Mouse (Mus musculus): ENCODE data around the gene Rtcb. TPM values are rescaled to one million over a fixed set of nuclear protein-coding genes. Genes with fewer than 3 reads are reported as not detected.
A peak's percentile ranks its signal among the peaks of the same experiment; 100 is the strongest.

Gene Rtcb
- total RNA-seq (2015) (61.6 and 63.2 TPM in 2 replicates), total RNA-seq (2017) (177 and 178 TPM in 2 replicates)

DNA sequence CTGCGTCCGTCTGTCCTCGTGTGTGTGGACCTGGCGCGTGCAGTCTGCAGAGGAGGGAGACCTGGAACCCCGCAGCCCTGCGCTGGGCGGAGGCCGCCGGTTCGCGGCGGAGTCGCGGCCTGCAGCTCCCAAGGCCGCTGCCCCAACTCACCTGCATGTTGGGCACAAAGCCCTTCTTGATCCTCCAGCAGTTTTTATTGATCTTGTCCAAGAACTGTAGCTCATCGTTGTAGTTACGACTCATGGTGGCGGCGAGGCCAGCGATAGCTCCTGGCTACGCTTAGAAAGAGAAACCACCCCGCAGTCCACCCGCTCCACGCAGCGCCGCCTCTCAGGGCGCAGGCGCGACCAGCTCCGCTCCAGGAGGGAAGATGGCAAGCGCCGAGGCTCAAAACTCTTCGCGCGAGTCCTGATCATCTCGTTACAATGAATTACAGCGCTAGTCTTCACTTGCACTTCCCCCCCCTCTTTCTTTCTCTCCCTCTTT lies at the start of gene Rtcb:
TSS of gene Rtcb (minus strand) at position 360 of the 487 bp plus-strand sequence.
- ATAC-seq (replicated peaks; ENCODE audit: poor library complexity), result peak; percentile 98

- ATAC-seq (replicated peaks; ENCODE audit: poor library complexity), result no peak
Observed at GRCm38 (mm10) chr10:86006455-86006854, 48.8 kb upstream of the Rtcb start.

- ATAC-seq (replicated peaks; ENCODE audit: poor library complexity), result 0 out of 2 replicates have a peak, but pooled peaks have one; percentile 17
Observed at GRCm38 (mm10) chr10:86000447-86000846, 42.8 kb upstream of the Rtcb start.

GRCm38 (mm10) chr10:85994543-85995104 lies 37.0 kb upstream of the Rtcb start:
- no peak for ATAC-seq (replicated peaks; ENCODE audit: poor library complexity)

DNA sequence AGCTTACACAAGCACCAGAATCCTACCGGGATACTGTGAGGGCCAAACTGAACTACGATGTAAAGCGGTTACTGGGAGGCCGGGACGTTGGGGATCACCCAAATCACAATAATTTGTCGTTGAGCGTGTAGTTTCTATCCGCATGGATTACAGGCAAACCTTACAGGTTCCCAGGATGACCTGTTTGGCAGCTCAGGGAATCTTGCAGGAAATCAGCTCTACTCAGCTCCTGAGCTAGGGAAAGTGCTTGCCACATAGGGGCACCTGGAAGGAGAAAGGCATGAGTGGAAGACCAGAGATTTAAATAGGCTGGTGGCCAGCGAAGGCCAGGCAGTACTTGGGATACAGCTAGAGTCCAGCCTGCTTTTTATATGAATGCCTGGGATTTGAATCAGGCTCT lies 36.2 kb upstream of the Rtcb start:
- ATAC-seq (replicated peaks; ENCODE audit: poor library complexity), result no peak

DNA sequence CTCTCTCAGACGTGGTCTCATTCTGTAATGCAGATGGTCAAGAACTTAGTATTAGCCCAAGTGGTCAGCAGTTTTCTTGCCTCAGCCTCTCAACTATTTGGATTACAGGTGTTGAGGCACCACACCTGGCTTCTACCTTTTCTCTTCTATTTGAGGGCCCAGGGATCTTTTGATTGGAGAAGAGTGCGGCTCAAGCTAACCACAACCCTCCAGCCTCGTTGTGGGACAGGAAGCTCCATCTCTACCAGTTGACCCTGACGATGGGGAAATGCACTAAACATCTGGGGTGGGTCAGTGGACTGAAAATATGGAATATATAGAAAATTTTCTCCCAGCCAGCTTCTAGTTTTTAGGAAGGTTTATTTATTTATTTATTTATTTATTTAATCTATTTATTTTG lies 34.8 kb upstream of the Rtcb start:
- ATAC-seq (replicated peaks; ENCODE audit: poor library complexity), result peak; percentile 42; the same call in 1 of the 2 replicates

DNA sequence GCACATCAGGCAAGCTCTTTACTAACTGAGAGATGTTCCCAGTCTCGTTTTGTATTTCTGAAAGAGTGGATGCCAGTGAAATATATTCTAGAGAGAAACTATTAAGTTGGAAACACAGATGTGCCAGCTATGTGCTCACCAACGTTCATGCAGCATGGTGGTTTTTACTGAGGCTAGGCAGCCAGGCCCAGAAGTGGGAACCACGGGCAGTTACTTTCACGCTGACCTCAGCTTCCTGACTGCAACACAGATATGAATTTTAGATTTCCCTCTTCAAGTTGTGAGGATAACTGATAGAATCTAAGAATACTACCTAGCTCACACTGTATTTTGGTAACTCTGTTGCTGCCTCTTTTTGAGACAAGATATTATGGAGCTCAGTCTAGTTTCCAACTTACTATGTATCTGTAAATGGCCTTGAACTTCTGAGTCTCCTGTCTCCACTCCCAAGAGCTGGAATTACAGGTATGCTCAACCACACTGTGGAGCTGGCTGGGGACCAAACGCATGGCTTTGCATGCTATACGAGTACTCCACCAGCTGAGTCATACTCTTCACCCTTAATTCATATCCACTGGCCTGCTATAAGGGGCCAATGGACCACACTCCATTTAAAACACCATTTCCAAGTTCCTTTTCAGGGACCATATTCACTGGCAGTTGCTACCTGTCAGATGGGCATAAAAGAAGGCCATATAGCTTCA lies 31.9 kb upstream of the Rtcb start:
- ATAC-seq (replicated peaks; ENCODE audit: poor library complexity), result peak; percentile 65

DNA sequence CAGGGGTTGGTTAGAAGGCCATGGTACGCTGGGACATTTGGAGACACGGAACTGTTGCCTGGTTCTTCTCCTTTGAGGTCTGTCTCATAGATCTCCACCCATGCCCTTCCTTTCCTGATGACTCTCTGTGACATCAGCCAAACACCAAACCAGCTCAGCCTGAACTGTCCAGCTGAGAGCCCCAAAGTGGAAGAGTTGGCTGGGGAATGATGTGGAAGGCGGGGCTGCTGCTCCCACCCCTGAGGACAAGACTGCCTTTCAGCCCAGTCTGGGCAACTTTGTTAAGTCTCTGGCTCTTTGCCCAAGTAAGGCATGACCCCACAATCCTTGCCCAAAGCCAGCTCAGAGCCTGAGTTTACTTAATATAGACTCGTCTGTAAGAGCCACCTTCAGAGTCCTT lies 15.3 kb upstream of the Rtcb start:
- ATAC-seq (replicated peaks; ENCODE audit: poor library complexity), result no peak

DNA sequence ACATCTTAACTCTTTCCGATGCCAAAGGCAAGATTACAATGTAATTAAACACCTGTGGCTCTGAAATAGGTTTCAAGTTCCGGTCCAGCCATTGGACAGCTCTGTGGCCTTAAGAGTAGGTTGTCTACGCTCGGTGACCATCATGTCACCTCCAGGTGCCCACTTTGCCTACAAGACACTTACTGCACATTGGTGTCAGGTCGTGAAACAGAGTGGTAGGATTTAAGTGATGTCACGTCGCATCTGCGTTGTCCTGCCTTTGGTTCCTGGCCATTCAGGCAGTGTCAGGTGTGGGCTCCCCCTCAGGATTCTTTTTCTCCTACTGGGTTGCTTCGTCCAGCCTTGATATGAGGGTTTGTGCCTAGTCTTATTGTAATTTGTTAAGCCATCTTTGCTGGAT lies 14.2 kb upstream of the Rtcb start:
- ATAC-seq (replicated peaks; ENCODE audit: poor library complexity), result no peak

DNA sequence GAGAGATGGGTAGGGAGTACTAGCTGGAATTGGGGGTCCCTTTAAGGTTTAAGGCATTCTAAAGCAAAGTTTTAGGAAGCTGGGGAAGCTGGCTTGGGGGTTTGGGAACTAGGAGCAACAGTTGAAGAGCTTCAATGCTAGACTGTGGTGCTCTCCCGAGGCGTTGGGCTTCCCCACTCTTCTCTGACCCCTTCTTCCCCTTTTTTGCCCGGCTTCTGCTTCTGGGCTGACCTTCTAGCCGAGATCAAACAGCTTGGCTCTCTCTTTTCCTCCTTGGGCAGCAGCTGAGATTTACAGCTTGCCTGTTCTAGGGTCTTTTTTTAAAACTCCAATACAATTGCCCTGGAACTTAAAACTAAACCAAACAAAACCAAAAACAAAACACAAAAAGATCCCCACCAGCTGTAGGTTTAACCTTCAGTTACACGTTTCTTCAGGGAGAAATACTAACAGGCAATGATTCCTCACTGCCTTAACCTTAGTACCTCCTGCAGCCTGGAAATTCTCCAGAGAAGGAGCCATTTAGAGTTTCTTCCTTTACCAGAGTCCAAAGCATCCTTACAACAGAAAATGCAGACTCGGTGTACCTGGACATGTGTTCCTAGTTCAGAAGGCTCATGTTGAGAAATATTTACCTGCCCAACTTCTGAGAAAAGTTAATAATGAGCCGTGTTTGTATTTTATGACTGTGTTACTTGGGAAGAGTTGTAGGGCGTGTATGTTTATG lies 12.4 kb upstream of the Rtcb start:
- ATAC-seq (replicated peaks; ENCODE audit: poor library complexity), result peak; percentile 84

- ATAC-seq (replicated peaks; ENCODE audit: poor library complexity), result no peak
Observed at GRCm38 (mm10) chr10:85968731-85969130, 11.1 kb upstream of the Rtcb start.

GRCm38 (mm10) chr10:85968157-85968634 lies 10.6 kb upstream of the Rtcb start:
- peak; percentile 85 for ATAC-seq (replicated peaks; ENCODE audit: poor library complexity)

GRCm38 (mm10) chr10:85967411-85968156 lies 10.0 kb upstream of the Rtcb start:
- no peak for ATAC-seq (replicated peaks; ENCODE audit: poor library complexity)

DNA sequence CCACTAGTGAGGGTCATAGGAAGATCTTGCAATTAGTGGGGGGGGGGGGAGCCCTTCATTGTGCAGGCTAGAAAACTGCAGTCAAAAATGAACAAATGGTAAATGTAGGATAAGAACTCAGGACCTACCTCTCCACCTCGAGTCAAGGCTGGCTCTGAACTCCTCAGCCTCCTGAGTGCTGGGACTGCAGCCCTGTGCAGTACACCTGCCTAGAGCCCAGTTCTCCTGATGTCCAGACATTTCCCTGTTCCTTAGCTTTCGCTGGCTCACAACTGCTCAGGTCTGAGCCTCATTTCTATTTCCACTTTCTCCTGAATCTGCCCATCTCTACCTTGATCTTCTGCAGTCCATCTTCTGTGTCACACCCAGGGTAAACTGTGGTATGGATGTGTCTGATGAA lies 8.9 kb upstream of the Rtcb start:
- no peak for ATAC-seq (replicated peaks; ENCODE audit: poor library complexity)

GRCm38 (mm10) chr10:85964316-85964715 lies 6.7 kb upstream of the Rtcb start:
- ATAC-seq (replicated peaks; ENCODE audit: poor library complexity), result no peak

DNA sequence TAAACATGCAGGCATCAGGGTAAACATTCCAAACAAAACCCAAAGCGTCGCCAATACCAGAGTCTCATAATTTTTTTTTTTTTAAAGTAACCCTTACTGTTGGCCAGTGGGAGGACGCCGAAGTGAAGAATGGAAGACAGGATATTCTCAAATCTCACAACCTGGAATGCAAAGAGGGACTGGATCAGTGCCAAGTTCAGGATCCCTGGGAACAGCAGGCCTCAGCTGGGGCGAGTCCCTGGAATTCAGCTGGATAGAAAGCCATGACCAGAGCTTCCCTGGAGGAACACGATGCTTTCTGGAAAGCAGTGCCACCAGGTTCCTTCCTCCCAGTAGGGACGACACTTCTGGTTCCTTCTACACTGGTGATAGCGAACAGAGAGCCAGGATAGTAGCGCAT lies 5.3 kb upstream of the Rtcb start:
- ATAC-seq (replicated peaks; ENCODE audit: poor library complexity), result no peak

GRCm38 (mm10) chr10:85956871-85957419 lies 678 bp downstream of the Rtcb start:
- ATAC-seq (replicated peaks; ENCODE audit: poor library complexity), result peak; percentile 38

DNA sequence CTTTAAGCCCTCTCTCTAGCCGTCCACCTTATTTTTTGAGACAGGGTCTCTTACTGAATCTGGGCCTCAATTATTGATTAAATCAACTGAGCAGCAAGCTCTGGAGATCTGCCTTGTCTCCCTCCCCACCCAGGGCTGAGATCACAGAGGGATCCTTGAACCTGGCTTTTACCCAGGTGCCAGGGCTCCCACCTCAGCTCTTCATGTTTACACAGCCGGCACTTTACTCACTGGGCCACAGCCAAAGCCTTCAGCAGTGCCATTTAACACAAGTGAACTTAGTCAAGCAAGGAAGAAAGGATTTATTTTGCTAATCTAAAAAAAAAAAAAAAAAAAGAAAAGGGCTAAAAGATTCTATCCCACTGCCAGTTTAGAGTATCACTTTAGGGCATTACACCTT lies 3.2 kb downstream of the Rtcb start:
- no peak for ATAC-seq (replicated peaks; ENCODE audit: poor library complexity)

DNA sequence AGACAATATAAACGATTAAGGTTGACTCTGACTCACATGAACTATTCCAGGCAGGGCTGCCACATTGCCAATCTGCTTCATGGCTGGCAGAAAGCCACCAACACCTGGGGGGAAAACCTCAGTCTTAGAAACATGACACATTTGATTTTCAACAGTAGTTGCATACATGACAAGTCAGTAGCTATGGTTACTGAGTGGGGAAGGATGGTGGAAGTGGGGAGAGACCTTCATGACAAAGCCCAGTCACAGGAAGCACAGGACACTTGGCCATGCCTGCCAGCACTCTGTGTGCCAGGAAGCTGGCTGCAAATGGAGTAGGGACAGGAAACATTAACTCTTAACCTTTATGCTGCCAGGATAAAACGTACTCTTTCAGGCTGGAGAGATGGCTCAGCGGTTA lies 4.2 kb downstream of the Rtcb start:
- no peak for ATAC-seq (replicated peaks; ENCODE audit: poor library complexity)

- ATAC-seq (replicated peaks; ENCODE audit: poor library complexity), result peak; percentile 73
Observed at GRCm38 (mm10) chr10:85951765-85952443, 5.7 kb downstream of the Rtcb start.
